15 mouse cellular contexts compared by ENCODE assay signal in the genomic region with DNA sequence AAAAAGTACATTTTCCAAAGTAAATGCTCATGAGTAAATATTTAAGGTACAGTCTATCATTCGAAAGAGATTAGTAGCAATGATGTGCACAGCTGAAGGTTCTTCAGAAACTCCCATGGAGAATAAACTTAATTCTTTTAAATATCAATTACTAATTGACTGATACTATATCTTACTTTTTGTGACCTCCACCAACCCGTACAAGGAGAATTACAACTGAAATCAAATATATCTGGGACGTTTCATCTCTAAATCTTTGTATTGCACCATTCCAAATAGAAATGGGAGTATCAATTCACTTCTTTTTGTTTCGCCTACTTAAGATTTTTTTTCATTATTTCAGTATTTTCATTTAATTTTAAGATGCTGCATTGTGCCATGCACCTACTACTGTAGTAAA. TPM values are rescaled to one million over a fixed set of nuclear protein-coding genes. Genes with fewer than 3 reads are reported as not detected.
"Had no signal": no experiment of that assay in that cellular context is flagged by ENCODE, and none has a peak within 500 bp of the region (broad histone marks: within the 10 kb centered on the region; RNA-seq: fewer than 3 reads in every experiment).

TSS of gene Amy2a3 (minus strand) at position 101 of the 400 bp plus-strand sequence.

RNA-seq across cellular contexts. Expression of gene Amy2a3, which starts in this region (rescaled TPM):
- polyA plus RNA-seq: embryonic facial prominence, embryonic 10.5 days; embryonic facial prominence, embryonic 11.5 days; embryonic facial prominence, embryonic 12.5 days; embryonic facial prominence, embryonic 13.5 days; embryonic facial prominence, embryonic 14.5 days; embryonic facial prominence, embryonic 15.5 days; erythroblast, embryonic 14.5 days; forebrain, embryonic 10.5 days; forebrain, embryonic 11.5 days; forebrain, embryonic 12.5 days; forebrain, embryonic 13.5 days; forebrain, embryonic 14.5 days; forebrain, embryonic 15.5 days; forebrain, embryonic 16.5 days; forebrain, postnatal 0 days had no signal
